Mouse (Mus musculus) MEL (cell line): ENCODE results near the gene Lin52. TPM values are rescaled to one million over a fixed set of nuclear protein-coding genes. Genes with fewer than 3 reads are reported as not detected.
A peak's percentile ranks its signal among the peaks of the same experiment; 100 is the strongest.

Source experiments
- DNase-seq: peaks from one replicate; pipeline ENCODE4 v3.0.0; 2011; ENCODE audit warnings: low read depth, low spot score
- H3K27ac ChIP-seq: 2 replicates; pipeline ENCODE4 v1.5.1; 2012; ENCODE audit warnings: low read depth, mild to moderate bottlenecking, control low read depth, low read length, moderate library complexity; ENCODE audit not compliant: control insufficient read depth
- H3K27me3 ChIP-seq, 2 experiments: fragments of 150-350 bp in 1 of 2; sonication (generic) in 1 of 2; 2 replicates each; pipeline ENCODE4 v1.6.1; 2012; ENCODE audit warnings: low read length in 2 of 2, mild to moderate bottlenecking in 2 of 2, improper control_type of control experiment in 1 of 2, moderate library complexity in 1 of 2; ENCODE audit not compliant: insufficient read depth in 2 of 2, control insufficient read depth in 1 of 2
- H3K36me3 ChIP-seq, 2 experiments: 2 replicates each; pipeline ENCODE4 v1.6.1; 2012 to 2014; ENCODE audit warnings: low read length in 2 of 2, improper control_type of control experiment in 1 of 2, inconsistent platforms in 1 of 2, mild to moderate bottlenecking in 1 of 2; ENCODE audit not compliant: insufficient read depth in 2 of 2, control insufficient read depth in 1 of 2
- H3K4me1 ChIP-seq, 2 experiments: fragments of 150-350 bp in 1 of 2; sonication (generic) in 1 of 2; 2 replicates each; pipeline ENCODE4 v1.6.1; 2012; ENCODE audit warnings: low read length in 2 of 2, improper control_type of control experiment in 1 of 2, mild to moderate bottlenecking in 1 of 2; ENCODE audit not compliant: insufficient read depth in 2 of 2, control insufficient read depth in 1 of 2
- H3K4me3 ChIP-seq, 2 experiments: fragments of 150-350 bp in 1 of 2; sonication (generic) in 1 of 2; 2 replicates each; pipeline ENCODE4 v1.5.1; 2012; ENCODE audit warnings: low read depth in 2 of 2, low read length in 2 of 2, mild to moderate bottlenecking in 2 of 2, moderate library complexity in 2 of 2, control low read depth in 1 of 2, improper control_type of control experiment in 1 of 2; ENCODE audit not compliant: control insufficient read depth in 1 of 2, insufficient read depth in 1 of 2
- H3K79me2 ChIP-seq: 2 replicates; pipeline ENCODE4 v1.6.1; 2012; ENCODE audit warnings: mild to moderate bottlenecking, low read length, moderate library complexity; ENCODE audit not compliant: control insufficient read depth, poor library complexity, insufficient read depth
- H3K9ac ChIP-seq: 2 replicates; pipeline ENCODE4 v1.6.1; 2012; ENCODE audit warnings: low read depth, mild to moderate bottlenecking, control low read depth, low read length, moderate library complexity; ENCODE audit not compliant: control insufficient read depth, poor library complexity, severe bottlenecking
- H3K9me3 ChIP-seq: fragments of 150-350 bp; sonication (generic); replicated peaks from 2 replicates; pipeline ENCODE4 v1.6.1; 2012; ENCODE audit warnings: mild to moderate bottlenecking, low read length, improper control_type of control experiment, moderate library complexity; ENCODE audit not compliant: insufficient read depth
- CTCF ChIP-seq, 3 experiments: IDR thresholded peaks in 2 of 3; conservative IDR thresholded peaks in 1 of 3; 2 replicates each; pipeline ENCODE4 v1.5.1; 2011 to 2012; ENCODE audit warnings: low read length in 3 of 3, low read depth in 2 of 3, mild to moderate bottlenecking in 2 of 3, improper control_type of control experiment in 1 of 3, inconsistent platforms in 1 of 3, mixed read lengths in 1 of 3, moderate library complexity in 1 of 3; ENCODE audit not compliant: control insufficient read depth in 1 of 3, insufficient read depth in 1 of 3, poor library complexity in 1 of 3, severe bottlenecking in 1 of 3
- EP300 ChIP-seq, 2 experiments: IDR thresholded peaks; 2 replicates each; pipeline ENCODE4 v1.6.1; 2011; ENCODE audit warnings: improper control_type of control experiment in 2 of 2, low read length in 2 of 2, low read depth in 1 of 2, mild to moderate bottlenecking in 1 of 2
- MAFK ChIP-seq: IDR thresholded peaks from 2 replicates; pipeline ENCODE4 v1.6.1; 2011; ENCODE audit warnings: low read depth, mild to moderate bottlenecking, low read length, improper control_type of control experiment, borderline replicate concordance
- MAZ ChIP-seq: IDR thresholded peaks from 2 replicates; pipeline ENCODE4 v1.6.1; 2012; ENCODE audit warnings: low read depth, mild to moderate bottlenecking, inconsistent platforms, low read length, improper control_type of control experiment
- MEF2A ChIP-seq: IDR thresholded peaks from 2 replicates; pipeline ENCODE4 v1.6.1; 2014; ENCODE audit warnings: low read depth, mild to moderate bottlenecking, inconsistent platforms, low read length, improper control_type of control experiment; ENCODE audit not compliant: poor library complexity, insufficient replicate concordance, severe bottlenecking; ENCODE audit errors: extremely low read depth
- MYC ChIP-seq: IDR thresholded peaks from 2 replicates; pipeline ENCODE4 v1.6.1; 2011; ENCODE audit warnings: low read depth, mild to moderate bottlenecking, low read length, improper control_type of control experiment, moderate library complexity
- RAD21 ChIP-seq: IDR thresholded peaks from 2 replicates; pipeline ENCODE4 v1.6.1; 2011; ENCODE audit warnings: mild to moderate bottlenecking, low read depth, low read length, improper control_type of control experiment
- SMC3 ChIP-seq: IDR thresholded peaks from 2 replicates; pipeline ENCODE4 v1.6.1; 2011; ENCODE audit warnings: low read depth, low read length, improper control_type of control experiment
- UBTF ChIP-seq: IDR thresholded peaks from 2 replicates; pipeline ENCODE4 v1.6.1; 2012; ENCODE audit warnings: low read depth, mild to moderate bottlenecking, inconsistent platforms, low read length, improper control_type of control experiment, moderate library complexity, borderline replicate concordance; ENCODE audit not compliant: insufficient read depth
- ZC3H11A ChIP-seq: IDR thresholded peaks from 2 replicates; pipeline ENCODE4 v1.6.1; 2012; ENCODE audit warnings: low read depth, mild to moderate bottlenecking, inconsistent platforms, low read length, improper control_type of control experiment
- ZKSCAN1 ChIP-seq: IDR thresholded peaks from 2 replicates; pipeline ENCODE4 v1.6.1; 2012; ENCODE audit warnings: low read depth, mild to moderate bottlenecking, inconsistent platforms, low read length, improper control_type of control experiment, moderate library complexity
- polyA plus RNA-seq, 2 experiments: library from polyadenylated mRNA; stranded (reverse) in 1 of 2; unstranded in 1 of 2; fragments of >175 nt in 1 of 2; fragments of >200 nt in 1 of 2; gene quantifications; 2 replicates each; pipeline versions ENCODE4 v1.2.1 to v1.2.4; 2012; ENCODE audit warnings: low replicate concordance in 2 of 2, low read depth in 1 of 2; ENCODE audit not compliant: insufficient read length in 2 of 2, insufficient read depth in 1 of 2, missing spikeins in 1 of 2
- total RNA-seq: library from RNA; depleted of rRNA; stranded (reverse); fragments of 300-350 nt; gene quantifications from 2 replicates; pipeline ENCODE4 v1.2.3, GENCODE M21; 2012

The Lin52 gene
- total and polyA plus RNA-seq, 3 experiments = 6.7 to 7.7 TPM; not detected in 1

- peak; percentile 60 for DNase-seq
- no peaks in the 10 kb centered on the region for H3K36me3 ChIP-seq
- no peak overlapping the region for H3K9ac ChIP-seq
- no peaks in the 10 kb centered on the region for H3K4me1 ChIP-seq
- TF ChIP-seq ZKSCAN1 = no peak
- no peaks in the 10 kb centered on the region for H3K79me2 ChIP-seq
- H3K9me3 ChIP-seq = no peaks in the 10 kb centered on the region
- H3K27me3 ChIP-seq = peaks cover 1 to 4% of the 10 kb centered on the region in 2 experiments; a peak in 2 of 4 replicates
- H3K27ac ChIP-seq = no peak overlapping the region
- H3K4me3 ChIP-seq = no peak overlapping the region
These were observed 104.0 kb downstream of the Lin52 start for GRCm38 (mm10) chr12:84555218-84555617.

GRCm38 (mm10) chr12:84562558-84562957 is 111.3 kb downstream of the Lin52 start:
- DNase-seq = peak; percentile 24
- Histone ChIP-seq H3K4me1 (no peaks in the 10 kb centered on the region), H3K9ac (no peak overlapping the region), H3K27ac (no peak overlapping the region), H3K27me3 (peaks cover 4 to 5% of the 10 kb centered on the region in 2 experiments; a peak in 2 of 4 replicates), H3K36me3 (no peaks in the 10 kb centered on the region), H3K79me2 (no peaks in the 10 kb centered on the region), H3K4me3 (no peak overlapping the region), H3K9me3 (no peaks in the 10 kb centered on the region)
- TF ChIP-seq MAZ (no peak), SMC3 (0 out of 2 replicates have a peak, but pooled peaks have one; percentile 17), ZC3H11A (no peak), CTCF (IDR thresholded peaks at IDR 0.05 in 2 of 3, conservative IDR thresholded peaks at IDR 0.05 in 1 of 3; ENCODE audit: control insufficient read depth in 1 of 3, insufficient read depth in 1 of 3, low read depth in 2 of 3, low read length in 3 of 3, poor library complexity in 1 of 3, severe bottlenecking in 1 of 3) (peak; percentile 47 to 63 (median 55)), EP300 (IDR thresholded peaks at IDR 0.05; ENCODE audit: low read depth in 1 of 2, low read length in 2 of 2) (no peak), RAD21 (peak; percentile 35)

GRCm38 (mm10) chr12:84567576-84567975 is 116.4 kb downstream of the Lin52 start:
- Histone ChIP-seq H3K4me1 (no peaks in the 10 kb centered on the region), H3K79me2 (no peaks in the 10 kb centered on the region), H3K9ac (no peak overlapping the region), H3K4me3 (no peak overlapping the region; a peak in 1 of 4 replicates), H3K27me3 (peaks cover 4 to 5% of the 10 kb centered on the region in 2 experiments; a peak in 1 of 4 replicates), H3K9me3 (no peaks in the 10 kb centered on the region), H3K27ac (no peak overlapping the region), H3K36me3 (no peaks in the 10 kb centered on the region)
- TF ChIP-seq MYC = no peak
- TF ChIP-seq RAD21 = no peak
- no peak for TF ChIP-seq MEF2A
- no peak for TF ChIP-seq MAFK
- TF ChIP-seq UBTF = no peak
- no peak for TF ChIP-seq MAZ
- DNase-seq = peak; percentile 52
